Mouse (Mus musculus) adrenal gland, postnatal 10 days (tissue): ENCODE measurements around the gene Erbb2. TPM values are rescaled to one million over a fixed set of nuclear protein-coding genes. Genes with fewer than 3 reads are reported as not detected.

ENCODE experiments used
- DNase-seq: peaks from one replicate; pipeline ENCODE4 v3.0.0; 2021; ENCODE audit warnings: mixed read lengths
- total RNA-seq, 2 experiments: library from RNA; stranded (reverse); gene quantifications; 2 replicates each; pipeline ENCODE4 v1.2.3; 2021

Gene Erbb2
- total RNA-seq, 2 experiments from 2014 or later, result 6.0 to 7.6 TPM

DNA sequence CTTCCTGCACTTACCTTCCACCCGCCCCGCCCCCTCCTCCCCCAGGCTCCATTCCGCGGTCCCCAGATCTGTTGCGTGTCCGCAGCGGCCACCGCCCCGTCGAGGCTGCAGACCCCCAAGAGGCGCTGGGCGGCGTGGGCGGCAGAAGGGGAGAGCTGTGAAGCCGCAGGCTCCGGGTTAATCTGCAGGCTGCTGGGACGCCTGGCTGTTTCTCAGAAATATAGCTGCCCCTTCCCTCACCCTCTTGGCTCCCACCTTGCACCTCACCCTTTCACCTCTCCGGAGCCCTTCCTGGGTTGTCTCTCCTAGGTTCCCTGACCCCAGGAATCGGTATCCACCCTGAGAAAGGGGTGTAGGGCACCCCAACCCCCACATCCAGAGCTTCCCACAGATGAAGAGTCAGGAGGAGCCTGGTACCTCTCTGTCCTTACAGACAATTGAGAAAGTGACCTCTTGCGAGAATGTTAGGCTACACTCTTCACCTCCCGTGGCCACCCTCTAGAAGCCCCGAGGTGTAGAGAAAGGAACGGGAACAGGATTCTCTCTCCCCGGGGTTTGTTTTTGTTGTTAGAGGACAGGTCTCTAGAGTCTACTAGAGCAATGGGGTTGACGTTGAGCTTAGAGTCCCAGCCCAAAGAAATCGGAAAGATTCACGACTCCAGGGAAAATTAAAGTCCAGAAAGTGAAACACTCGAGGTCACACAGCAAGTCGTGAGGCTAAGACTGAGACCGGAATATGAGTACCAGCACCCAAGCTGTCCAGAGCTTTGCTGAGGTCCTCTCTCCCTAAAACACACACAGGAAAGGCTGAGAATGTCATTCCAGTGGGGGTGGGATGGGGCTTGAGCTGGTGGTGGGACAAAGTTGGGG lies 46.1 kb downstream of the Erbb2 start:
- no peak for DNase-seq

DNA sequence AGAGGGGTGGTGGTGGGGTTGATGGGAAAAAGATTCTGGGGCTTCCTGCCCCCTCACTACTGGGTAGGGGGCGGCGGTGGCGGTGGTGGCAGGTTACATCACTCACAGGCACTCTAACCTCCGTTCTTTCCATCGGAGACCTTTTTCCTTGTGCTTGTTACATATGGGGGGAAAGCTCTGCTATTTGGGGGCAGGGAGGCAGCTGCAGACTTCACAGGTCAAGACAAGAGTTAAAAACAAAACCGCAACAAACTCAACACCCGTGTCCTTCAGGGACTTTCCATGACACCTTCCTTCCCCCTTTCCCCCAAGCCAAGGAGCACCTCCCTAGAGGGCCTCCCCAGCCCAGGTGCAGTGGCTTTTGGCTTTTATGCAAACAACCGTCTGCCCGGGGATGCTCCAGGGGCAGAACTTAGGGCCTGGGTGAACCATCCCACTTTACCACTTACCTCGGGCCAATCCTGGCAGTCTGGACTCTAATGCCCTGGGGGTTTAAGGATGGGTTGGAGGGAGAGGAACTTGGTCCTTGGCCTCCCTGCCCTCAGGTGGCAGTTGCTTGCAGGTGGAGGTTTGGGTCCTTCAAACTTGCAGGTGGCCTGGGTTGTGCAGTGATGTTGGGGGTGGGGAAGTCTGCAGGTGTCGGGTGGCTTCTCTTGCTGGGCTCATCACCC lies 46.9 kb downstream of the Erbb2 start:
- DNase-seq, result no peak

DNA sequence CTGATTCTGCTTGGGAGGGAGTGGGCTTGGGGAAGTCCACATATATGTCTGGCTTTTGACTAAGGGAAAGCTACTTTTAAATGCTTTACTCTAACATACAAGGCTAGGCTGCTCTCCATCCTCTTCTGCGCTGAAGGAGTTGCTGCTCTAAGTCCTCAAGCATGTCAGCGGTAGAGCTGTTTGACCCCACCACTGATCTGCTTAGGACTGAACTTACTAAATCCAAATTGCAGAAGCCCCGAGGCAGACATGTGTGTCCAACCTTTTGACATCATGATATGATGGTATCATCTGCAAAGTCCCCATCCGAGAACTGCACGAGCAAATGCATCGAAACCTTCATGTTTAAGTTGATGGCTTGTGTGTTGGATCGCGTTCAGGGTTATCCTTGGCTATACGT lies 47.6 kb downstream of the Erbb2 start:
- DNase-seq, result no peak

DNA sequence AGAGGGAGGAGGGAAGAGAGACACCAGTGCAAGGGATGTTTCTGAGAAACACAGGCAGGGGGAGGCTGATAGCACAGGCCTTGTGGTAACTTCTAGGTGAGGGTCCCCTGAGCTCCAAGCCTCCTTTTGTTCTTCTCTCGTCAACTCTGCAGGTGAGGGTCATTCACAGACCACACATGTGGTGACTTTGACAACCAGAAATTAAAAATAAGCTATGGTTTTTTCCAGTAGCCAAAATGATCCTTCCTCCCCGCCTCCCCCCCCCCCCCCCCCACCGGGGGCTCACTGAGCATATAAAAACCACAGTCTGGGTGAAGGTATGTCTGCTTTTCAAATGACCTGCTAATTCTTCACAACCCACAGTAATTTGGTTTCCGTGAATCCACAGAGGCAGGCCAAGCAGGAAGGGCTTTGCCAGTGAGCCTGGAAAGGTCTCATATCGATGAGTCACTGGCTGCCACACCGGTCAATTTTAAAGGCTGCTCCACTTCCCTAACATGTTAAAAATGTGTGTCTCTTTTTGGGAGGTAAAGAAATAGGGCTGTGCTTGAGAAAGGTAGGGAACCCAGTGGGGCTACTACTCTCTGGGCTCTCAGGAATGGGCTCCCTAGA lies 48.9 kb downstream of the Erbb2 start:
- DNase-seq, result no peak

DNA sequence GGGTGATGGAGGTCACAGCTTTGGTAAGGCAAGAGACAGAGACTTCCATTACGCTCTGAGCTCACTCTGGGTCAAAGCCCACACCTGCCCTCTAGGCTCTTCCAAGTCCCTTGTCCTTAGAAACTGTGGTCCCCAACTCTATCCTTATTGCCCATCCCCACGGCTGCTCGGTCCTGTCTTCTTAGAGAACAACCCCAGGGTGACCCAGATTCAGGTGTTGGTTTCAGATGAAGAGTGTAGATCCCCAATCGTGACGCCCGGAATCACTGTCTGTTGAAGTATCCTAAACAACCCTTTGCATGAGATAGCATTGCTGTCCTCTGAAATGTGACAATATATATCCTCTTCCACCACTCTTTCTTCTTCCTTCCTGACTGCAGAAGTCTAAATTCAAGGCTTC lies 50.0 kb downstream of the Erbb2 start:
- DNase-seq, result no peak

DNA sequence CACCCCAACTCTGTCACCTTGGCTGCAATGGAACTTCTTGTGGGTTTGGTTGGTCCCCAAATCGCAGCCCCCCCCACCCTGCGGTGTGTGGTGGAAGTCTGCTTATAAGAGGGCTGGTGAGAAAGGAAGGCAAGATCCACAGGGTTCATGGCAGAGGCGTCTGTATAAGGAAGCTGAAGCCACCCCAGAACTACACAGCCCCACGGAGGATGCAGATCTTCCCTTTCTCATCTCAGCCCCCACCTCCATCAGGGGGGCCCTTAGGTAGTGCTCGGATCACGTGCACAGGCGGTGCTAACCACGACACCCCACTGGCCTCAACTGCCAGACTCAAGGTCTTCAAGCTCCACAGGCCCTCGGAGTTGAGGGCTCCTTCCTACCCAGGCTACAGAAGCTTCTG lies 51.6 kb downstream of the Erbb2 start:
- DNase-seq, result no peak

DNA sequence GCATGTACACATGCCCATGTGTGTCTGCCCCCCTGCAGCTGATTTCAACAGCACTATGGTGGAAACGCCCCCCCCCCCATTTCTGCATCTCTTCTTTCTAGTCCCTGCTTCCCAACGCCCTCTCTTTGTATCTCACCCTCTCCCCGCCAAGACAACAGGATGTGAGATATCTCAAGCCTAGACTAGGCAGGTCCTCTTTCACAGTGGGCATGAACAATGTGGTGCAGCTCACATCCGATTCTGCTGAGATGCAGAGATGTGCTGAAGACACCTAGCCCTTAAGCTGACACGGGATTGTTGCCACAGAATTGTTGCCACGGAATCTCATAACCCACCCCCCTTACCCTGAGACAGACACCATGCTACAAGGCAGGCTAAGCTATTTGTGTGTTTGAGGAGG lies 52.2 kb downstream of the Erbb2 start:
- DNase-seq, result no peak

DNA sequence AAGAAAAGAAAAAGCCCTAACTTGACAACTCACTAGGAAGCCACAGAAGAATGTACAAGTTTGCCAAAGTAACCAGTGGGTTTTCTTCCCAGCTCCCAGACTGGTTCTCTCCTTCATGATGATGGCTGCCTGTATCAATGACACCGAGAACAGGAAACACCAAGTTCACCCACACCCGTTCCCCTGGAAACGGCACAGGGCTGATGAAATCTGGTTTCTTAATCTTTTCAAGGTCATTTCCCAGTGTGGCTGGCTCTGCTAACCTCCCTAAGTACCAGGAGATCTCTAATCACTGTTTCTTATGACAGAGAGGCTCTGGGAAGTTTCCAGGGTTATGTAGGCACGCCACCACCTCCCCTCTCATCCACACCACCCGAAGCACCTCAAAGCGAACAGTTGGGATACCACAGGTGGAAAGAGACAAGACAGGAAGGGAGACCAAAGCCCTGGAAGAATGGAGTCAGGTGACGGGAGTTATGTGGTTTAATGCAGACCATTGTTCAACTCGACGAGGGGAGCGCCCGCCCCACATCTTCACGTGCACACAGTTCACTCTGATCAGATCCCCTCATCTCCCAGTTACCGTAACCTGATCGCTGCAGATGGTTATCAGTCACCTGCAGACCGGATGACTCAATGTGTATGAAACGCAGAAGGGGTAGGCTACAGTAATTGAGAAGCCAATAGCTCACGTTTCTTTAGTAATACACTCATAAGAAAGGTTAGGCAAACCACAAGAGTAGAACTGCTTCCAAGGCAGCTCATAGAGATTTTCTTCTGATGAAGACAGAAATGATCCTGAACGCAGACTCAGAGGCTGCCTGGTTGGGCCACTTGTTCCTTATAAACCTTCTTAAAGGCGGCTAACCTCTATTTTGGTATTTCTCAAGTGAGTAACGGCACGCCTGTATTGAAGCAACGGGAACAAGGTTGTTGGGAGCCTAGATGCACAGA lies 57.8 kb downstream of the Erbb2 start:
- DNase-seq, result peak; percentile 44

DNA sequence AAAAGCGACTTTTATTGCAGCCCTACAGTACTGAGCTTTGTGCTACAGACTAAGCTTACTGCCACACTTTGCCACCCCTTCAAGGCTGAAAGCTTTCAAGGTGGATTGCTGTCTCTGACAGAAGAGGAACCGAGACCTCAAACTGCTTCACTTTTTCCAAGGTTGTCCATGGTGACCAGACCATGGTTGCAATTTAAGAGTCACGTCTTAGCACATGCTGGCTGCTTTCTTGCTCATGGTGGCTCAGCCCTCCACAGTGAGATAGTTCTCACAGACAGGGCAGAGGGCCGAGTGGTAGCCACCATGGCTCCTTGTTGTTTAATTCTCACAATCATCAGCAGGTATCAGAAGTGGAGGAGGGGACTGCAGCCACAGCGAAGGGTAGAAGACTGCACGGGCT lies 58.5 kb downstream of the Erbb2 start:
- DNase-seq, result no peak

DNA sequence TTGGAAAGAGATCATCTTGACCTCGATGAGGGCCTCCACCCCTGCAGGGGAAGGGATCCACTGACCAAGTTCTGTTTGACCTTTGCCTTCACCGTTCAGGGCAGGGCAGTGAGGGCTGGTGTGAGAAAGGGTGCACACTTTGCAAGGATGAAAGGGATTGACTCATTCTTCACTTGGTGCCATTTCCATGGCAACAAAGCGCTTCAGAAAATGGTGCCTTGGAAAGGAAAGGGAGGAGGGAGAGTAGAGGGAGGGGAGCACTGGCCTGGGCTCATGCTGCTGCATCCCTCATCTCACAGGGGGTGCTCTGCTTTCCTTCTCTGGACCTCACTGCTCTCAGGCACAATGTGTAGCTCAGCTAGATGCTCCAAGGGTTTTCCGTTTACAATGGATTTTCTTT lies 60.4 kb downstream of the Erbb2 start:
- no peak for DNase-seq

DNA sequence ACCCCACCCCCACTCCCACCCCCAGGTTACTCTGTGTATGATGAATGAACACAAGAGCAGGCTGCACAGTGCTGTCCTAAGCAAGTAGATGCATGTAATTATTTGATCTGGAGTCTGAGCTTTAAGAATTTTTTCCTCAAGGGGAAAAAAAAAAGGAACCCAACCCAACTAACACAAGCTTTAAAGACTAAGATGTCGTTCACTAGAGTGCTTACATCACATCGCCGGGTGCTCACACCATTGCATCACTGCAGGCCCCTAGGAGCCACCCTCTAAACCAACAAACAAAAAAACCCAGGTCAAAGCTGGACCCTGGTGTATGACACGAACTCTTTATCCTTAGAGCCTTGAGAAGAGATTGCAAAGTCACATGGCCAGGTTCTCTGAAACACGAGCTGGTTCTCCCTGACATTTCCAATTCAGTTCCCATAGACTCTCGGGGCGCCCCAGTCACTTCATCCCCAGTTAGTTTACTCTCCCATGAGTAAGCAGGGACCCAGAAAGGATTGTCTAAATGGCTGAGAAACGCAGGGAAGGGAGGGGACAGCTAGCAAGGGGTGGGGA lies 61.7 kb downstream of the Erbb2 start:
- DNase-seq, result no peak

DNA sequence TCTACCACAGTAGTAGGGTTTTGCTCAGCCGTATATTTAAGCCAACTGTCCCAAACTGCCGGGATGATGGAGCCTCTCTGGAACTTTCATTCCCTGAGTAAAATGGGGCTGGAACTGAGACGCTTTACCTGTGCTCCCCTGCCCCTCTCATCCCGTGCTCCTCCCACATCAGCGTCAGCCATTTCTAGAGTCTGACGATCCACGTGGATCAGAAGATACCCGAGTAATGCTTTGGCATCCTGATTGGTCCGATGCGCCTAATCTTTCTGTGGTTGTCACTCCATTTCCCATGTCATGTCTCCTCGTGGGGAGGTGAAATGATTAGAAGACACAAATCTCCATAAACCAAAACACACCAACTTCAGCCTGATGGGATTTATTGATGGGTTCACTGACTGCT lies 62.7 kb downstream of the Erbb2 start:
- DNase-seq, result no peak

DNA sequence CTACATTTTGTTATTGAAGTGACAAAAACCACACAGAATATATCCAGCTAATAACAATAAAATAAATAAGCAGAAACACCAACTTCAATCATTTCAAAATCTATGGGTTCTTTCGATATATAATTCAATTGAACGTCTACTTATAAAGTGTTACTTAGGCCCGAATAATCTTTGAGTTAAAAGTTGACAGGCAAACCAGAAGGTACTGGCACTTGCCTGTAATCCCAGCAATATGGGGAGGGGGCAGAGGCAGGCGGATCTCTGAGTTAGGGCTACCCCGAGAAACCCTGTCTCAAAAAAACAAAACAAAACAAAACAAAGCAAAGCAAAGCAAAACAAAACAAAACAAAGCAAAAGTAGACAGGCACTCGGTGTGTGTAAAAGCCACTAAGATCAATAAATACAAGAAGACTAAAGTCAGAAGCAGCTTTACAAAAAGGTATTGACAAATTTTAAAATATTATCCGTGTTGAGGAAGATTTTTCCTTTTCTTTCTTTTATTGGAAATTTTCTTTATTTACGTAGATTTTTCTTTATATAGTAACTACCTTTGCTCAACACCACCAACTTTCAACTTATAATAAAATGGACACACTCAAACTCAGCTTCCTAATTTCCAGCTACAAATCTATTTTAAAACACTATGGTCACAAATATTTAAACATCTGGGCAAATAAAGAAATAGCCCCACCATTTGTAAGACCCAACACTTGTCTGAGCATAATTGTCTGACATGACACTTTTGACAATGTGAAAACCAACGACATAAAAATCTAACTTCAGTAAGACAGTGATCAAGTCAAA lies 63.6 kb downstream of the Erbb2 start:
- DNase-seq, result no peak

DNA sequence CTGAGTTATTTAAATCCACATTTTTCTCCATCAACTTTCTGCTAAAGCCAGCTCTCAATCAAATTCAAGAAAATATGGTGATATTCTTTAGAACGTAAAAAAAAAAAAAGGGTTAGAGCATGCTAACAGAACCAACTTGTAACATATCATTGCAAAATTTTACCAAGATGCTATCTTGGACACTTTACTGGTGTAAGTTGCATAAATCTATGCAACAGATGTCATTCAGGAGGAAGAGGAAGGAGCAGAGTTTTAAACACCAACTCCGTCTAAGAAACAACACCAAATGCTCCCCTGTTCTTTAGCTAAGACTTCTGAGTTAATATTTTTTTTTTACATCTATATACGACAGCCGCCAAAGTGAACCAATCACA lies 64.2 kb downstream of the Erbb2 start:
- no peak for DNase-seq

DNA sequence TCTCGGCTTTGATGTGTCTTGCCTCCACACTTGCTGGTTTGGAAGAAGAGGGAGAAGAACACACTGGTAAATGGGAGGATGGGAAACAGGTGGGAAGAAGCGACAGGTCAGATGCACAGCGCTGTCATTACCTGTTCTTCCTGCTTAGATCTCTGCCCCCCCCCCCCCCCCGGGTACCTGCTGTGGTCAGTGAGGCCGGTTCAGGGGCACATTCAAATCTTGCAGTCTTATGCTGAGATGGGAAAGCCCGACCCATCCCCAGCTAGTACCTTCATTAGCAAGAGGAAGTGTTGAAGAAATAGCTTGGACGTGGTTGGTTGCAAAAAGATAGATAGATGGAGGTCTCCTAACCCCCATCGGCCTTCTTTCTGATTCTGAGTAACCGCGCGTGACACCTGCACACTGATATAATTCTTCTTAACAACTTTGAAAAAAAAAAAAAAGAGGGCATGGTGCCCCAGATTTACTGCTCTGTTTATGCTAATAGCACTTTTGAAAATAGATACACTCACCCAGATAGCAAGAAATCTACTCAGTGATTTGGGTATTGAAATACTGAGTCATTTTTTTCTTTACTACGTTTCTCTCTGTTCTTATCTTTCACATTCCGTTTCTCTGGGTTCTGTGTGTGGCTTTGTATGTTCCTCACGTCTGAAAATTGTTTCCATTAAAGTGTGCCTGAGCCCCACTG lies 64.9 kb downstream of the Erbb2 start:
- no peak for DNase-seq

DNA sequence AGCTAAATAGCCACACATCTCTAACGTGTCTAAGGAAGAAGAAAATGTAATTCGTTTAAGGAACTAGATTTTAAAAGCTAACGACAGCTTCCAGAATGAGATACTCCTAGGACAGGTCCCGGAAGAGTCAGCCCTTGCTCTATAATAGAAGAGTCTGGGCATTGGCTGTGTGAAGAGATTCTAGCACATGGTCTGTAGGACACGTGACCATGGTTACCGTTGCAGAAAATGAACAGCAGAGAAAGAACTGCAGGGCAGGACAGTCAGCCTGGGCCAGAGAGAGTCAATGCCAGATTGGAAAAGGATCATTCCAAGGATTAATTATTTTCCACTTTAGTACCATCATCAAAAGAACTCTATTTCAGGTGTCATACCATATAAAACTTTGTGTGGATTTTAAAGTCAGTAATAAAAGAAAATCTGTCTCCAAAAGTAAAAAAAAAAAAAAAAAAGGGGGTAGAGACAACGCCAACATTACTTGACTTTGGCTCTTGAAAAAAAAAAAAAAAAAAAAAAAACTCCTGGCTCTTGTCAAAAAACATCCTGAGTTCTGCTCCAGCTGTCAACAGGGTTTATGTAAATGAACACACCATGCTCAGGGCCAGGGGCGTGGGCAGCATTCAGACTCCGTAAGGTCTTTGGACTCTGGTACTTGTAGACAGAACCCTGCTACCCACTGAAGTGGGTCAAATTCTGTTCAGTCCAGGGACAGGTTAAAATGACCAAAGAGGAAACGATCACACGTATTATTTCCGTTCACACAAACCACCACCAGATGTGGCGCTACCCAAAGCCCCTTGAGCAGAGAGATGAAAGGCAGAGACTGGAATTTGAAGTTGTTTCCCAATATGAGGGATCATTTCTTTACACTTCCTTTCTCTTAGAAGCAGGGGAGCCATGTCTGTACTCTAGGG lies 67.0 kb downstream of the Erbb2 start:
- DNase-seq, result no peak

DNA sequence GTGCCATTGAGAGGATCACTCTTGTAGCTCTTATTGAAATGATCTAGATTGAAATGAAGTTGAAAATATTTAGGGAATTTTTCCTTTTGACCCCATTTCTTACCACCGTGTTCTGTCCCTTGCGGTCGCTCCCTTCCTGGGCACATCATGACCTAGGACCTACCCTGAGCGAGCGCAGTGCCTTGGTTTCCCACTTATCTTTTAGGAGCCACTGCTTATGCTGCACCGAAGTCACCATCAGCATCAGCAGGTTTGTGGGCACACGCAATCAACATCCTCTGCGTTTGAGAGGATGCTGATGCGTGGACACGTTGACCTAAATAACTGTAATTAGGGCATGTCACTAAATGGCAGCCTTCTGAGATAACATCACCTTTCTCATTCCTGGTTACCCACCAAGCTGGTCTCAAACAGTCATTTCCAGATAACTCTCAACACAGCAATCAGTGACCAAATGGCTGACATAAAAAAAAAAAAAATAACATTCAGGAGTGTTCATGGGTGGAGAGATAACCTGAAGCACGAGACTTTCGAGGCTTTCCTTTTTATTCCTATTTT lies 67.7 kb downstream of the Erbb2 start:
- DNase-seq, result no peak

DNA sequence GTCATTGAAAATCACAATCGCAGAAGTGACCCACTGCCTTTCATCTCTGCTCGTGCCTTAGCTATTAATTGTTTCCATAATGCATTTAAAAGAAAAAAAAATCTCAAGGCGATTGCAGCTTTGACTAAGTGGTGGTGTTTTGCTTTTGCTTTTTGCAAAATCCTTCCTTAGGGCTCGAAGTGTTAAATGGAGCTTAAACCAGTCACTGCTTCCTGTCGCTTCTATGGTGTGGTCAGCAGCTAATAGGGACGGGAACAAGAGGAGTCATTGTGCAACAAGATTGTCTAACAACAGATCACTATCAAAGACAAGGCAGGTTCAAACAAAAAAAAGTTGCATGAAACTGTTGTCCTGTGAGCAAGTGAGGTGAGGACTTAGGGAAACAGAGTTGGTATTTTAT lies 69.0 kb downstream of the Erbb2 start:
- DNase-seq, result no peak

DNA sequence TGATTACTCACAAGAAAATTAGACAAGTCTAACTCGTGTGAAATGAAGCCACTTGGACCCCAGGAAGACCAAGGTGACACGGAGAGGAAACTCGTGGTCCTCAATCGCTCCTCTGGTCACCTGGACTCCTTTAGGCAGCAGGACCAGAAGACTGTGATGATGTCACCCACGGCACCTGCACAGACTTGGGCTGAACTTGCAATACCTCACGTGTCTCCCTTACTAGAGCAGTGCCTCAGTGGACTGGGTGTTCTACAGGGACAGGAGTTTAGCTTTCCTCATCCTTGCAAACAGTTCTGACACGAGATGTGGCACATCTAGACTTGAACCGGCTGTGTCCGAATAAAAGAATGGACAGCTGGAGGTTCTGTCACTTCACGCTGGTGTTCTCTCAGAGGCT lies 69.8 kb downstream of the Erbb2 start:
- no peak for DNase-seq
